Mouse (Mus musculus): ENCODE data around the gene Rims1.

- TF ChIP-seq POLR2A (IDR thresholded peaks at IDR 0.05; ENCODE audit: insufficient read depth, low read length) = no peak
- TF ChIP-seq EP300 (IDR thresholded peaks at IDR 0.05; ENCODE audit: insufficient read depth, low read depth, low read length) = no peak
- no peak for TF ChIP-seq CTCF (IDR thresholded peaks at IDR 0.05; ENCODE audit: low read depth, low read length)
These were observed 466.9 kb downstream of the Rims1 start for GRCm38 (mm10) chr1:22338914-22339313.
